Mouse (Mus musculus) heart, embryonic 13.5 days (tissue): ENCODE data around the gene Mkln1. TPM values are rescaled to one million over a fixed set of nuclear protein-coding genes. Genes with fewer than 3 reads are reported as not detected.
"Not testable (repeated sequence)": the region's sequence is repeated elsewhere in the genome, so short reads cannot be mapped to it uniquely, and the experiment has no call there.

ENCODE experiments used
- ATAC-seq: fragments of 200-750 bp; cut with Nextera tagmentation; 2 replicates; pipeline ENCODE4 v1.8.0; 2017; ENCODE audit warnings: moderate TSS enrichment; ENCODE audit not compliant: insufficient number of reproducible peaks, low FRiP score, low TSS enrichment; ENCODE audit errors: extremely low read depth
- H3K27ac ChIP-seq: fragments of 300-500 bp; sonication (generic); replicated peaks from 2 replicates; pipeline ENCODE4 v1.5.1; 2015; ENCODE audit warnings: moderate library complexity, mild to moderate bottlenecking, inconsistent platforms
- H3K27me3 ChIP-seq: fragments of 300-500 bp; sonication (generic); replicated peaks from 2 replicates; pipeline ENCODE4 v1.6.1; 2015; ENCODE audit warnings: mild to moderate bottlenecking, inconsistent platforms
- H3K36me3 ChIP-seq: fragments of 300-500 bp; sonication (generic); 2 replicates; pipeline ENCODE4 v1.6.1; 2015; ENCODE audit warnings: mild to moderate bottlenecking, inconsistent platforms
- H3K4me1 ChIP-seq: fragments of 300-500 bp; sonication (generic); 2 replicates; pipeline ENCODE4 v1.6.1; 2015; ENCODE audit warnings: inconsistent platforms
- H3K4me2 ChIP-seq: fragments of 300-500 bp; sonication (generic); 2 replicates; pipeline ENCODE4 v1.6.1; 2015; ENCODE audit warnings: inconsistent platforms, mild to moderate bottlenecking, moderate library complexity
- H3K4me3 ChIP-seq: fragments of 300-500 bp; sonication (generic); 2 replicates; pipeline ENCODE4 v1.5.1; 2015; ENCODE audit warnings: moderate library complexity, mild to moderate bottlenecking, inconsistent platforms
- H3K9ac ChIP-seq: fragments of 300-500 bp; sonication (generic); 2 replicates; pipeline ENCODE4 v1.6.1; 2015; ENCODE audit warnings: inconsistent platforms, mild to moderate bottlenecking, moderate library complexity
- H3K9me3 ChIP-seq: fragments of 300-500 bp; sonication (generic); 2 replicates; pipeline ENCODE4 v1.6.1; 2016; ENCODE audit warnings: inconsistent platforms
- WGBS: fragments of 180-500 bp; shearing (Covaris S2); methylation state at CpG from one replicate; pipeline ENCODE4 v1.1.7; 2015; ENCODE audit warnings: mixed read lengths; 5-methylcytosine and 5-hydroxymethylcytosine counted together
- polyA plus RNA-seq: library from polyadenylated mRNA; unstranded; fragments of >200 nt; fragmentation: Nextera tagmentation; extraction: Ambion mirVana; gene quantifications from 2 replicates; pipeline ENCODE4 v1.2.1, GENCODE M21; 2015

Gene Mkln1
- polyA plus RNA-seq, 1 experiment from 2014 or later, result 172 TPM

DNA sequence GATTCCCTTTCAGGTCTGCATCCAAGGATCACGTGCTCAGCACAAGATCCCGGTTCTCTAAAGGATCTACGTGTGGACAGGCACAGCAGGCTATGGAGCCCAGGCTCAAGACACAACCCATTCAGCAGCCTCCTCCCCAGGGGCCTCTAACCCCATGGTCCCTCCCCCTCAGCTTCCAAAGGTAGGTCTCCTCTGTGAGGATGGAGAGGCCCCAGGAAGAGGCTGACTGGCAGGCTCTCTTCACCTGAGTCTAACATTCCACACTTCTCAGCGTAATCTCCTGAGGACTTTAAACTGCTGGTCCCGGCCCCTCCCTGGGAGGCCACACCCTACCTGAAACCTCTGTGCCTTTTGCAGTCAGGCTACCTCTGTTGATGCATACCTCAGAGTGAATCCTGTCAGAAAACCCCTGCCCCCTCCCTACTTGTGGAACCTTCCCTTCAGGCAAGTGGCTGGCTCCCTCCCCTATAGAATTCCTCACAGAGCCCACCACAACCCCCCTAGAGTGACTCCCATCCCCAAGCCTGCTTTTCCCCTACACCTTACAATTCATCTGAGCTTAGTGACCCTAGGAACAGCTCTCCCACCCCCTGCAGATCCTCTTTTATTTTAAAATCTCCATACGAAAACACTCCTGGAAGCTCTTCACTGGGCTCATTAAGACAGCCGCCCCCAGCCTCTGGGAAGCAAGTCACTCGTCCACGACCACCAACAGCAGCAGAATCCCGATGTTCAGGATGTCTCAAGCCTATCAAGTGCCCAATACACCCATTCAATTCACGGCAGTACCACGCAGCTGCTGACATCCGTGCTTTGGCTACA, 161.8 kb downstream of the Mkln1 start:
- Histone ChIP-seq H3K4me2 (peak overlapping the region; percentile 98), H3K27ac (no peak overlapping the region), H3K36me3 (no peaks in the 10 kb centered on the region), H3K4me1 (peaks cover 43% of the 10 kb centered on the region), H3K9ac (peak overlapping the region; percentile 38; the same call in 1 of the 2 replicates), H3K27me3 (peaks cover 20% of the 10 kb centered on the region; the same call in 1 of the 2 replicates), H3K9me3 (no peaks in the 10 kb centered on the region), H3K4me3 (peak overlapping the region; percentile 9; the same call in 1 of the 2 replicates)
- ATAC-seq, result no peak
- WGBS, result 37% methylated on average over 13 of the region's 13 CpGs

- not testable (repeated sequence) for H3K9me3 ChIP-seq, H3K36me3 ChIP-seq, ATAC-seq, H3K27ac ChIP-seq
- peak overlapping the region; percentile 86 for H3K9ac ChIP-seq
- peaks cover 21% of the 10 kb centered on the region; the same call in 1 of the 2 replicates for H3K27me3 ChIP-seq
- H3K4me1 ChIP-seq, result peaks cover 43% of the 10 kb centered on the region
- WGBS, result 49% methylated on average over 3 of the region's 3 CpGs
- peak overlapping the region; percentile 98 for H3K4me2 ChIP-seq
- H3K4me3 ChIP-seq, result peak overlapping the region; percentile 68
Measured at GRCm38 (mm10) chr6:31561948-31562347, 163.4 kb downstream of the Mkln1 start.

DNA sequence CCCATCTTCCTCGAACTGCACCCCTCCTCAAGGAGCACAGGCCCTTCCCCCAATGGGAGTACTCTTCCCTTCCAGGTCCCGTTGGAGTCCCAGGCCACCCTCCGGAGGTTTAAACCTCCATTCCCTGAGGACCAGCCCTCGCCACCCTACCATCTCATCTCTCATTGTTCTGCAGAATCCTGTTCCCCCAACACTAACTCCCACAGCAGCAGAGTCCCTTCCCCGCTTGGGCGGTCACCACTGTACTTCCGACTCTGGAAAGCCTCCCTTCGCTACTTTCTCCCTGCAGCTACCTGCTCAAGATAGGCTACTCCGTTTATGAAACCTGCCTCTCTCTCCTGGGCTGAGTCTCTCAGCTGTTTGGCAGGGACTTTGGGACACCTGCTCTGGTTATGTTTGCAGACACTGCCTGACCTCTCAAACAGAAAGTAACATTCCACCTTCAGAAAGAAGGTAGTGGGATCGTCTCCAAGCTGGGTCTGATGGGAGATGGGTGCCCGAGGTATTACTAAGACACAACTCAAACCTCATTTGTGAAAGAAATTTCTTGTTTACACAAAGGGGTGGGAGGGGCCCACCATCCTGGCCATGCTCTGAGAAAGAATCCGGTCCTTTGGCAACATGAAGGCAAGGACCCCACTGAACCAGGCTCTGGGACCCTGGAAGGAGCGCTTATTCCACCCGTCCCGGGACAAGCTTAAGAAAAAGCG, 164.0 kb downstream of the Mkln1 start:
- H3K4me3 ChIP-seq, result peak overlapping the region; percentile 68
- no peaks in the 10 kb centered on the region for H3K9me3 ChIP-seq
- no peak for ATAC-seq
- peaks cover 21% of the 10 kb centered on the region; the same call in 1 of the 2 replicates for H3K27me3 ChIP-seq
- H3K4me2 ChIP-seq, result peak overlapping the region; percentile 98
- H3K36me3 ChIP-seq, result no peaks in the 10 kb centered on the region
- 5% methylated on average over 16 of the region's 16 CpGs for WGBS
- H3K4me1 ChIP-seq, result peaks cover 45% of the 10 kb centered on the region
- 0 out of 2 replicates have a peak overlapping the region, but pooled peaks have one; percentile 69 for H3K27ac ChIP-seq
- H3K9ac ChIP-seq, result peak overlapping the region; percentile 86

DNA sequence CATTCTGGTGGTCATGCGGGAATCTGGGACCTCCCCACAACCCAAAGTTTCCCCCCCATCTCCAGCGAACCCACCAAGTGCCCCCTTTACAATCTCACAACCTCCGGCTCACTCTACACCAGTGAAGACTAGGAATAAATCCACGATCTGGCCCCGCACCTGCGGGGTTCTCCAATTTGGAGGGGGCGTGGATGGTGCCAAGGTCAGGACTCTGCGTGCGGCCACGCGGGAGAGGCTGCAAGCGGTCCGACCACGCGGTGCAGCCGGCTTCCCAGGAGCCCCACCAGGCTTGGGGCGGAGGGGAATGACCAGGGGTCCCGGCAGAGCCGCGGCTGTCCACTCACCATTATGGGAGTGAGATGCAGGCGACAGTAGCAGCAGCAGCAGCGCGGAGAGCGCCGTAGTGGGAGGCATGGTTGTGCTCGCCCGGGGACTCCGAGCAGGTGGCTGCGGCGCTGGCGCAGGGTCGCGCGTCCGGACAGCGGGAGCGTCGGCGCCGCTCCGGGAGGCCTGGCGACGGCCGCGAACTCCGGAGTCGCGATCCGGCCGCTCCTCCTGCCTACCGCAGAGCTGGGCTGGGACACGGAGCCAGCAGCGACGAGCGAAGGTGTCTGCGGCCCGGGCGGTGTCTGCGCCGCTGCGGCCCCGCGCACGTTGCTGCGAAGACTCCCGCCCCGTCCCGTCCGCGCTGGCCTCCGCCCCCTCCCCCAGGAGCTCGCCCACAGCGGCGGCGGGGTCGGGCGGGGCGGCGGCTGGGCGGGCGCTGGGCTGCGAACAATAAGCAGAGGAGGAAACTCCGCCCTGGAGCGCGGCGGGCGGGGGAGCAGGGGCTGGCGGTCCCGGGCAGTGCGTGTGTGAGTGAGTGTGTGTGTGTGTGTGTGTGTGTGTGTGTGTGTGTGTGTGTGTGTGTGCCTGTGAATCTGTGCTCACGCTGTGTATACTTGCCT, 165.0 kb downstream of the Mkln1 start, which contains the start of gene Podxl:
Podxl (minus strand) TSS at position 747 of the 947 bp plus-strand sequence.
- peak; percentile 80 for ATAC-seq
- H3K27me3 ChIP-seq, result peaks cover 22% of the 10 kb centered on the region; the same call in 1 of the 2 replicates
- H3K4me2 ChIP-seq, result peak within 1 kb of the TSS; percentile 98
- under 1% methylated on average over 81 of the region's 91 CpGs for WGBS
- peaks cover 50% of the 10 kb centered on the region for H3K4me1 ChIP-seq
- peak within 1 kb of the TSS; percentile 86 for H3K9ac ChIP-seq
- H3K27ac ChIP-seq, result peak within 1 kb of the TSS; percentile 69
- no peaks in the 10 kb centered on the region for H3K9me3 ChIP-seq
- no peaks in the 10 kb centered on the region for H3K36me3 ChIP-seq
- H3K4me3 ChIP-seq, result peak within 1 kb of the TSS; percentile 68

- no peaks in the 10 kb centered on the region for H3K9me3 ChIP-seq
- H3K4me3 ChIP-seq, result peak overlapping the region; percentile 68
- H3K9ac ChIP-seq, result peak overlapping the region; percentile 86
- no peaks in the 10 kb centered on the region for H3K36me3 ChIP-seq
- H3K27me3 ChIP-seq, result peaks cover 27% of the 10 kb centered on the region; the same call in 1 of the 2 replicates
- H3K4me2 ChIP-seq, result peak overlapping the region; percentile 98
- H3K4me1 ChIP-seq, result peaks cover 50% of the 10 kb centered on the region
- under 1% methylated on average over 18 of the region's 18 CpGs for WGBS
- ATAC-seq, result 0 out of 2 replicates have a peak, but pooled peaks have one; percentile 12
- H3K27ac ChIP-seq, result peak overlapping the region; percentile 69
Measured at GRCm38 (mm10) chr6:31564182-31564531, 165.6 kb downstream of the Mkln1 start.

GRCm38 (mm10) chr6:31564901-31565391, 166.4 kb downstream of the Mkln1 start:
- H3K27me3 ChIP-seq, result peaks cover 29% of the 10 kb centered on the region; the same call in 1 of the 2 replicates
- H3K4me3 ChIP-seq, result peak overlapping the region; percentile 68
- H3K4me1 ChIP-seq, result peaks cover 46% of the 10 kb centered on the region
- no peak overlapping the region; the same call in 1 of the 2 replicates for H3K27ac ChIP-seq
- H3K9ac ChIP-seq, result peak overlapping the region; percentile 86; the same call in 1 of the 2 replicates
- WGBS, result 6% methylated on average over 17 of the region's 17 CpGs
- no peaks in the 10 kb centered on the region for H3K36me3 ChIP-seq
- peak overlapping the region; percentile 98 for H3K4me2 ChIP-seq
- no peak for ATAC-seq
- no peaks in the 10 kb centered on the region for H3K9me3 ChIP-seq

Other genes with a start within 250 kb of the Mkln1 start
- 18.4 and 22.2 TPM in 2 replicates for gene Podxl, start 165.2 kb downstream of the Mkln1 start, polyA plus RNA-seq